Mouse (Mus musculus) duodenum, adult 2 months (tissue): ENCODE measurements around the gene Dock4. TPM values are rescaled to one million over a fixed set of nuclear protein-coding genes. Genes with fewer than 3 reads are reported as not detected.

Experiments used
- polyA plus RNA-seq: library from polyadenylated mRNA; depleted of rRNA; stranded (reverse); fragments of >200 nt; gene quantifications from 2 replicates; pipeline ENCODE4 v1.2.3, GENCODE M21; 2012; ENCODE audit warnings: low replicate concordance; rRNA removed

The Dock4 gene
- polyA plus RNA-seq, result 0.83 and 1.3 TPM in 2 replicates

DNA sequence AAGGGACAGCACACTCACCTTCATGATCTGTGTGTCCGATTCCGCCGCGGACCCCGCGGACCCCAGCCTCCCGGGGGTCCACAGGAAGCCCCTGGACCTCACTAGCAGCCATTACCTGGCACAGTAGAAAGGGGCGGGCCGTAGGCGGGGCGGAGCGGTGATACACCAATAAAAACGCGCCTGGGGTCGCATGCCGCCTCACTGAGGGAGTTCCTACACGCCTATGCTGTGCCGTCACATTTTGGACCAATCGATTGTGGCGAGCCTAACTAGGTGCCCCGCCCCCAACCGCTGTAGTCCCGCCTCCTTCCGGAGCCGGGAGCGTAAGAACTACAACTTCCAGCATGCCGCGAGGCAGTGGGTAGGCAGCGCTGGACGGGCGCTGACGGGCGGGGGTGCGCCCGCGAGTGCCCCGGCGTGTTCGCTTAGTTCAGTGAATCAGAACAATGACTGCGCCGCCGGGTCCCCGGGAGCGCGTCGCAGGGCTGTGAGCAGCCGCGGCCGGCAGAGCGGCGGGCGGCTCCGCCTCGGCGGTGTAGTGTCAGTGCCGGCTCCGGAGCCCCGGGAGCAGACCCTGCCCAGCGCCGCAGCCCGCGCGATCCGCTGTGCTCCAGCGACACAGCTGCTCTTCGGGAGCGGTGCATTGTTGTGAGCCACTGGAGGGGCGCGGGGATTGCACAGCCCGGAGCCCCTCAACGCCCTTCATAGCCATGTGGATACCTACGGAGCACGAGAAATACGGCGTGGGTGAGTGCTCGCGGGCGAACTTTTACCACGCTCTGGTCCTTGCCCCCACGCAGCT is at the start of gene Dock4, which contains the start of gene Zfp277:
Gene Dock4, plus strand, starts transcription at position 305 of the 802 bp plus-strand sequence.
Gene Zfp277, minus strand, starts transcription at position 255 of the 802 bp plus-strand sequence.

Other genes starting within 250 kb of the Dock4 start
- not detected in 2 replicates for gene Lsmem1, start 246.5 kb upstream of the Dock4 start, polyA plus RNA-seq
- gene Ifrd1, start 197.4 kb upstream of the Dock4 start, polyA plus RNA-seq, result 21.5 and 88.7 TPM in 2 replicates
- gene Zfp277, start 50 bp upstream of the Dock4 start, polyA plus RNA-seq, result 0.76 and 1.4 TPM in 2 replicates